Mouse (Mus musculus) heart, adult 8-10 months (tissue): Measurements from ENCODE around the gene 2610507B11Rik. TPM values are rescaled to one million over a fixed set of nuclear protein-coding genes. Genes with fewer than 3 reads are reported as not detected.

Source experiments
- total RNA-seq, 4 experiments: library from RNA; stranded (reverse); gene quantifications; 2 replicates each; pipeline ENCODE4 v1.2.4; 2022

2610507B11Rik gene
- total RNA-seq, 4 experiments from 2014 or later, result 201 to 242 (median 210) TPM

Other genes with a start within 250 kb of the 2610507B11Rik start
- gene Dhrs13, start 229.5 kb upstream of the 2610507B11Rik start, total RNA-seq, result 1 to 10 TPM; 2.8 to 5.1 (median 4.2) TPM
- 10 to 100 TPM; 53.5 to 62.6 (median 56.4) TPM for gene Flot2, start 223.8 kb upstream of the 2610507B11Rik start, total RNA-seq
- 10 to 100 TPM; 25.9 to 31.5 (median 28.5) TPM for gene Eral1, start 181.4 kb upstream of the 2610507B11Rik start, total RNA-seq
- 10 to 100 TPM; 10.1 to 14.1 (median 12.5) TPM for gene Fam222b, start 167.1 kb upstream of the 2610507B11Rik start, total RNA-seq
- 1 to 10 TPM; 3.4 to 4.3 (median 3.7) TPM for gene Traf4, start 96.2 kb upstream of the 2610507B11Rik start, total RNA-seq
- 1 to 10 TPM; 2.0 to 3.2 (median 2.3) TPM for gene Nek8, start 85.1 kb upstream of the 2610507B11Rik start, total RNA-seq
- gene Tlcd1, start 85.0 kb upstream of the 2610507B11Rik start, total RNA-seq, result 1 to 10 TPM; 2.9 to 7.1 (median 5.0) TPM
- gene Rpl23a, start 78.2 kb upstream of the 2610507B11Rik start, total RNA-seq, result 100 to 1,000 TPM; 760 to 870 (median 833) TPM
- gene Rab34, start 73.3 kb upstream of the 2610507B11Rik start, total RNA-seq, result 1 to 10 TPM; 6.8 to 8.7 (median 8.1) TPM
- 1 to 10 TPM in 2 of 4 experiments, under 1 TPM in 2; 0.62 to 1.6 (median 0.98) TPM for gene Proca1, start 68.4 kb upstream of the 2610507B11Rik start, total RNA-seq
- 10 to 100 TPM; 49.8 to 58.7 (median 53.6) TPM for gene Sdf2, start 16.0 kb upstream of the 2610507B11Rik start, total RNA-seq
- gene Supt6, start 15.8 kb upstream of the 2610507B11Rik start, total RNA-seq, result 10 to 100 TPM; 32.6 to 33.8 (median 32.7) TPM
- gene BC030499, start 29.1 kb downstream of the 2610507B11Rik start, total RNA-seq, result 1 to 10 TPM in 1 of 4 experiments, under 1 TPM in 3; 0.38 to 1.3 (median 0.61) TPM
- under 1 TPM; 0.31 to 0.57 (median 0.46) TPM for gene Spag5, start 39.8 kb downstream of the 2610507B11Rik start, total RNA-seq
- gene Aldoc, start 61.2 kb downstream of the 2610507B11Rik start, total RNA-seq, result 1 to 10 TPM in 3 of 4 experiments, under 1 TPM in 1; 0.75 to 1.8 (median 1.3) TPM
- gene Pigs, start 66.7 kb downstream of the 2610507B11Rik start, total RNA-seq, result 10 to 100 TPM; 24.6 to 27.1 (median 25.1) TPM
- 1 to 10 TPM; 3.5 to 6.8 (median 4.8) TPM for gene Unc119, start 81.7 kb downstream of the 2610507B11Rik start, total RNA-seq
- gene Foxn1, start 124.8 kb downstream of the 2610507B11Rik start, total RNA-seq, result not detected
- not detected for gene Slc13a2, start 160.5 kb downstream of the 2610507B11Rik start, total RNA-seq
- gene Slc46a1, start 203.9 kb downstream of the 2610507B11Rik start, total RNA-seq, result 1 to 10 TPM; 1.4 to 3.3 (median 1.9) TPM
- gene Sarm1, start 236.0 kb downstream of the 2610507B11Rik start, total RNA-seq, result under 1 TPM; 0.38 to 0.81 (median 0.48) TPM
- 10 to 100 TPM; 14.3 to 19.1 (median 17.1) TPM for gene Vtn, start 237.3 kb downstream of the 2610507B11Rik start, total RNA-seq
- not detected for gene Sebox, start 241.7 kb downstream of the 2610507B11Rik start, total RNA-seq